Mouse (Mus musculus): ENCODE data around the gene Zfp786.
"Not testable (repeated sequence)": the region's sequence is repeated elsewhere in the genome, so short reads cannot be mapped to it uniquely, and the experiment has no call there.

Gene Zfp786

DNA sequence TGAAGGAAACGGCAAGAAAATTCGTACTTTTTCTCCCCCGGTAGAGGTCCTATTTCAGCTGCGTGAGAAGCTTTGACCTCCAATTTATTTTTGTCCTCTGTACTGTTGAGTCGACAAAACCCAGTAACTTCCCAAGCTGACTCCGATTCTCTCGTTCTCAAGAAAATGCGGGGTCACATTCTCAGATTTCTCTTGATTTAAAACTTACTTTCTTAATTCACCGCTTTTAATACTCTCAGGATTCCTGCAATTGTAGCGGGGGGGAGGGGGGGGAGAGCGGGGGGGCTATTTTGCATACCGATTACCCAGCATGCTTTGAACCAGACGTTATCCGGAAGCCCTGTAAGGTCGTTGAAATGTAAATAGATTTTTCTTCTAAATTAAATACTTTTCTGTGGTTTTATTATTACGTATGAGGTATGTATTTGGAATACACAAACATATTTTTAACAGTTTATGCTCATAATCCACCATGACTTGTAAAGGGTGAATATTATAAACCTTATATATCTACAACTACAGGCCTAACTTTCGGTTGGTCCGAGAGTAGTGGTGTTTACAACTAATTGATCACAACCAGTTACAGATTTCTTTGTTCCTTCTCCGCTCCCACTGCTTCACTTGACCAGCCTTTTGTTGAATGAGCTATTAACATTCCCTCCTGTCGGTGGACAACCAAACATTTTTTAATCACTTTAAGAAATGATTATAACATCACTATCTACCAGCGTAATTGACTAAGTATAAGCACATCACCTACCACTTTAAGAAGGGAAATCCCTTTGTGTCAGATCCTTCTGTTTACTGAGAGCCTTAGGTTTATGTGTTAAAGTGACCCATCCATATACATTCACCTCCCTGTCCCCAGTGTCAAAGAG is 49.3 kb downstream of the Zfp786 start:
- DNase-seq (ENCODE audit: low read depth, low spot score), result peak; percentile 89

GRCm38 (mm10) chr6:47780576-47781013 is 50.1 kb downstream of the Zfp786 start:
- DNase-seq (ENCODE audit: low read depth, low spot score), result peak; percentile 69

DNA sequence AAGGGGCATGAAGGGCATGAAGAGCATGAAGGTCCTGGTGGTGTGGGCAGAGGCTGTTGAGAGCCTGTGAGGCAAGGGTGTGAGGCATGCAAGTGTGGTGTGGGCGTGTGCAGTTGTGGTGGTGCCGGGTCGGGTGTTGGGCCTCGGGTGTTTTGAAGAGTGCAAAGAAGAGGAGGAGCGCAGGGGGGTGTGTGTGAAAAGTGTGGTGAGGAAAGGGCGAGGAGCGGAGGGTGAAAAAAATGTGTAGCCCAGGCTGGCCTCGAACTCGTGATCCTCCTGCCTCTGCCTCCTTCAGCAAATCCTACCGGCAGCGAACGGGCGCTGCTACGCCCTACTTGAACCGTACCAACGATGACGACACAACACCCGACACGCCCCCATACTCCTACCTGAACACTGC is 58.9 kb downstream of the Zfp786 start:
- DNase-seq (ENCODE audit: low read depth, low spot score), result not testable (repeated sequence)

- not testable (repeated sequence) for DNase-seq (ENCODE audit: low read depth, low spot score)
These were observed 59.6 kb downstream of the Zfp786 start for GRCm38 (mm10) chr6:47771113-47771512.

GRCm38 (mm10) chr6:47769861-47770260 is 60.8 kb downstream of the Zfp786 start:
- DNase-seq (ENCODE audit: low read depth, low spot score), result not testable (repeated sequence)
